Mouse (Mus musculus) hindbrain, embryonic 16.5 days (tissue): ENCODE data around the gene Ap3m1. TPM values are rescaled to one million over a fixed set of nuclear protein-coding genes. Genes with fewer than 3 reads are reported as not detected.
"Not testable (repeated sequence)": the region's sequence is repeated elsewhere in the genome, so short reads cannot be mapped to it uniquely, and the experiment has no call there.

Source experiments
- ATAC-seq: fragments of 200-750 bp; cut with Nextera tagmentation; 2 replicates; pipeline ENCODE4 v1.8.0; 2017; ENCODE audit warnings: moderate TSS enrichment, moderate library complexity
- H3K27ac ChIP-seq: fragments of 300-500 bp; sonication (generic); 2 replicates; pipeline ENCODE4 v1.5.1; 2014; ENCODE audit warnings: low read depth, mild to moderate bottlenecking, control low read depth, low read length, moderate library complexity
- H3K27me3 ChIP-seq: fragments of 300-500 bp; sonication (generic); replicated peaks from 2 replicates; pipeline ENCODE4 v1.6.1; 2014; ENCODE audit warnings: low read length; ENCODE audit not compliant: control insufficient read depth, insufficient read depth
- H3K36me3 ChIP-seq: fragments of 300-500 bp; sonication (generic); 2 replicates; pipeline ENCODE4 v1.6.1; 2014; ENCODE audit warnings: mild to moderate bottlenecking, low read length, moderate library complexity, mixed read lengths; ENCODE audit not compliant: control insufficient read depth, insufficient read depth
- H3K4me1 ChIP-seq: fragments of 300-500 bp; sonication (generic); 2 replicates; pipeline ENCODE4 v1.6.1; 2014; ENCODE audit warnings: low read depth, low read length; ENCODE audit not compliant: control insufficient read depth, insufficient read depth
- H3K4me2 ChIP-seq: fragments of 300-500 bp; sonication (generic); 2 replicates; pipeline ENCODE4 v1.6.1; 2014; ENCODE audit warnings: mild to moderate bottlenecking, low read length, control low read depth, moderate library complexity
- H3K4me3 ChIP-seq: fragments of 300-500 bp; sonication (generic); 2 replicates; pipeline ENCODE4 v1.5.1; 2014; ENCODE audit warnings: mild to moderate bottlenecking, low read length, control low read depth, moderate library complexity
- H3K9ac ChIP-seq: fragments of 300-500 bp; sonication (generic); 2 replicates; pipeline ENCODE4 v1.6.1; 2014; ENCODE audit warnings: low read depth, mild to moderate bottlenecking, control low read depth, low read length, moderate library complexity
- H3K9me3 ChIP-seq: fragments of 300-500 bp; sonication (generic); 2 replicates; pipeline ENCODE4 v1.6.1; 2014; ENCODE audit warnings: mild to moderate bottlenecking, low read length, moderate library complexity; ENCODE audit not compliant: control insufficient read depth
- WGBS: fragments of 180-500 bp; shearing (Covaris S2); extraction: QIAGEN DNeasy Blood & Tissue Kit; methylation state at CpG from one replicate; pipeline ENCODE4 v1.1.7; 2014; 5-methylcytosine and 5-hydroxymethylcytosine counted together
- polyA plus RNA-seq: library from polyadenylated mRNA; unstranded; fragments of >200 nt; fragmentation: Nextera tagmentation; extraction: Ambion mirVana; gene quantifications from 2 replicates; pipeline ENCODE4 v1.2.1, GENCODE M21; 2015

Gene Ap3m1
- 76.1 and 76.4 TPM in 2 replicates for polyA plus RNA-seq

- H3K4me2 ChIP-seq: peak within 1 kb of the TSS; percentile 91
- WGBS: 0% methylated on average over 46 of the region's 48 CpGs
- H3K9me3 ChIP-seq: no peaks in the 10 kb centered on the region
- peak within 1 kb of the TSS; percentile 86 for H3K27ac ChIP-seq
- H3K4me1 ChIP-seq: peaks cover 9% of the 10 kb centered on the region
- H3K4me3 ChIP-seq: peak within 1 kb of the TSS; percentile 74
- H3K36me3 ChIP-seq: no peaks in the 10 kb centered on the region
- no peaks in the 10 kb centered on the region for H3K27me3 ChIP-seq
- peak; percentile 99 for ATAC-seq
- peak within 1 kb of the TSS; percentile 85 for H3K9ac ChIP-seq
Measured at GRCm38 (mm10) chr14:21052112-21052780, at the start of gene Ap3m1, which contains the start of gene Adk. TSS of gene Ap3m1 (minus strand) at chr14:21052508. TSS of gene Adk (plus strand) at chr14:21052574.

GRCm38 (mm10) chr14:21101562-21101961 is 49.3 kb upstream of the Ap3m1 start:
- no peak overlapping the region for H3K9ac ChIP-seq
- WGBS: 54% methylated on average over 7 of the region's 7 CpGs
- H3K4me2 ChIP-seq: no peak overlapping the region
- ATAC-seq: no peak
- no peaks in the 10 kb centered on the region for H3K4me1 ChIP-seq
- no peaks in the 10 kb centered on the region for H3K27me3 ChIP-seq
- no peak overlapping the region for H3K4me3 ChIP-seq
- H3K9me3 ChIP-seq: no peaks in the 10 kb centered on the region
- no peak overlapping the region for H3K27ac ChIP-seq
- H3K36me3 ChIP-seq: no peaks in the 10 kb centered on the region

DNA sequence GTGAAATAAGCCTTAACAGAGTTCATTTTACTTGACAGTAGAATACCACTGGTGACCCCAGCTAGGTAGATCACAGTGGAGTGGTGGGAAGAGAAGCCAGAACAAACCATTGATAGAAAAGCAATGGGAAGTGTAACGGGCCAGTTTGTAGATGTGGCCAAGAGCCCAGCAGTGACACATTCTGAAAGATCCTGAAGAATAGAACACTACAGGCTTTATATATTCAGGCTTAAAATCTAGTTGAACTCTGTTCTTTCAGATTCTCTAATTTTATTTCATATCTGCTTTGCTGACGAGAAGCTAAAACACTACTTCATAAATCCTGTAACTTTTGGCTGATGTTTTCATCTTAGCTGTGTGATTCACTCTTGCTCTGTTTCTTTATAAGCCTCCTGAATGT is 48.6 kb upstream of the Ap3m1 start:
- no peaks in the 10 kb centered on the region for H3K4me1 ChIP-seq
- no peaks in the 10 kb centered on the region for H3K9me3 ChIP-seq
- no peak overlapping the region for H3K4me2 ChIP-seq
- 85% methylated on average over 2 of the region's 2 CpGs for WGBS
- H3K36me3 ChIP-seq: no peaks in the 10 kb centered on the region
- no peaks in the 10 kb centered on the region for H3K27me3 ChIP-seq
- no peak for ATAC-seq
- no peak overlapping the region for H3K27ac ChIP-seq
- no peak overlapping the region for H3K9ac ChIP-seq
- no peak overlapping the region for H3K4me3 ChIP-seq

DNA sequence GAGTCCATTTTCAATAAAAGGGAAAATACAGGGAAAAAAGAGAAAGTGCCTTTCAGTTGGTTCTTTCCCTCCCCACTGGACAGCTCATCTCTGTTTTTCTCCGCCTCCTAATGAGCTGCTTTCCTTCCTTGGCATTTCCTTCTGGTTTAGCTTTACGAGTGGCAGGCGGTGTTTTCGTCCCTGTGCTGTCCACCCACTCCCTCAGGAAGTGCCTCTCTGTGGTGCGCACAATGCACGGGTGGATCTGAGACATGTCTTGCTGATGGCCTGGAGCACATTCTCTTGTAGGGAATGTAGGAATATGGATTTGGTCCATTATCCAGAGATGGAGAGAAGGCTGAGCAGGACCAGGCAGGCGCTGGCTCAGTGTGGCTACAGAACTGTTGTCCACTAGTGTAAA is 47.1 kb upstream of the Ap3m1 start:
- ATAC-seq: no peak
- H3K27me3 ChIP-seq: no peaks in the 10 kb centered on the region
- no peak overlapping the region for H3K27ac ChIP-seq
- 83% methylated on average over 7 of the region's 7 CpGs for WGBS
- H3K9ac ChIP-seq: no peak overlapping the region
- H3K4me1 ChIP-seq: no peaks in the 10 kb centered on the region
- no peaks in the 10 kb centered on the region for H3K36me3 ChIP-seq
- H3K9me3 ChIP-seq: no peaks in the 10 kb centered on the region
- H3K4me3 ChIP-seq: no peak overlapping the region
- H3K4me2 ChIP-seq: no peak overlapping the region

DNA sequence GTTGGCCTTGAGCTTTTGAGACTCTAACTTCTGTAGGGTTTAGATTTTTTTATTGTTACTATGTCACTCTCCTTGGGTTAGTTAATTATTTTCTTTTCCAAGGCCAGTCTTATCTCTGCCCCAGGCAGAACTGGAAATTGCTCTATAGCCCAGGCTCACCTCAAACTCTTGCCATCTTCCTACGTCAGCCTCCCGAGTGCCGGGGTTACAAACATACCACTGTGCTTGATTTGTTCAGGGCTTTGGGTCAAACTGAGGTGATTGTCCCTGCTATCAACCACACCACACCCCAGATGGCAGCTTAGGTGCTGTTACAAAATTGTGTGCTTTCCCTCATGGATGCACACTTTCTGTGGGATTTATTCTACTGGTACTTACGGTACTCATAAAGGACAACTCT is 44.4 kb upstream of the Ap3m1 start:
- Histone ChIP-seq H3K9ac (no peak overlapping the region), H3K4me2 (no peak overlapping the region), H3K36me3 (0 out of 2 replicates have a peak, but pooled peaks cover 2% of the 10 kb centered on the region), H3K4me3 (no peak overlapping the region), H3K4me1 (no peaks in the 10 kb centered on the region), H3K27me3 (no peaks in the 10 kb centered on the region), H3K9me3 (no peaks in the 10 kb centered on the region), H3K27ac (no peak overlapping the region)
- 87% methylated on average over 4 of the region's 4 CpGs for WGBS
- no peak for ATAC-seq

GRCm38 (mm10) chr14:21096279-21096678 is 44.0 kb upstream of the Ap3m1 start:
- H3K36me3 ChIP-seq: 0 out of 2 replicates have a peak, but pooled peaks cover 2% of the 10 kb centered on the region
- H3K27ac ChIP-seq: no peak overlapping the region
- no peak overlapping the region for H3K9ac ChIP-seq
- no peaks in the 10 kb centered on the region for H3K4me1 ChIP-seq
- ATAC-seq: no peak
- H3K4me3 ChIP-seq: no peak overlapping the region
- no peaks in the 10 kb centered on the region for H3K27me3 ChIP-seq
- H3K9me3 ChIP-seq: no peaks in the 10 kb centered on the region
- no peak overlapping the region for H3K4me2 ChIP-seq

DNA sequence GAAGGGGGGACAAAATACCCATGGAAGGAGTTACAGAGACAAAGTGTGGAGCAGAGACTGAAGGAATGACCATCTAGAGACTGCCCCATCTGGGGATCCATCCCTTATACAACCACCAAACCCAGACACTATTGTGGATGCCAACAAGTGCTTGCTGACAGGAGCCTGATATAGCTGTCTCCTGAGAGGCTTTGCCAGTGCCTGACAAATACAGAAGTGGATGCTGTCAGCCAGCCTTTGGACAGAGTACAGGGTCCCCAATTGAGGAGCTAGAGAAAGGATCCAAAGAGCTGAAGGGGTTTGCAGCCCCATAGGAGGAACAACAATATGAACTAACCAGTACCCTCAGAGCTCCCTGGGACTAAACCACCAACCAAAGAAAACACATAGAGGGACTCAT is 41.9 kb upstream of the Ap3m1 start:
- H3K9me3 ChIP-seq, H3K27ac ChIP-seq, ATAC-seq, H3K27me3 ChIP-seq, H3K36me3 ChIP-seq, H3K4me2 ChIP-seq, H3K9ac ChIP-seq, H3K4me1 ChIP-seq, H3K4me3 ChIP-seq: not testable (repeated sequence)

DNA sequence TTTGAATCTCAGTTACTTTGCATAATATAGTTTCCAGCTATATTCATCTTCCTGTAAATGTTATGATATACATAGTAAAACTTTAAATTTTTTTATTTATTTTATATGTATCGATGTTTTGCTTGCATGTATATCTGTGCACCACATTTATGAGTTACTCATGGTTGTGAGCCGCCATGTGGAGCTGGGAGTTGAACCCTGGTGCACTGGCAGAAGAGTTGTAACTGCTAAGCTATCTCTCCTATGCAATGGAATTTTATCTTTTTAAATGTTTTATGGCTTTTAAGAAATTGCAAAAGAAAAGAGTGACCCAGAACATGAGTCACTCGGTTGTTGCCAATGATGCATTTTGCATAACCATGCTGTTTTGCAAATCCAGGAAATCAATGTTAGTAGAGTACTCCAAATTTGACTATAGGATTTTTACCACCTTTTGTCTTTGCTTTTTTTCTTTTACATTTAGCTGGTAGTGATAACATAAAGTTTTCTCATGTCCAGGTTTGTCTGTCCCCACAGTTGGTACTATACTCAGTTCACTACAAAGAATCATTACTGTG is 38.7 kb upstream of the Ap3m1 start:
- no peak overlapping the region for H3K9ac ChIP-seq
- H3K27ac ChIP-seq: no peak overlapping the region
- H3K36me3 ChIP-seq: 0 out of 2 replicates have a peak, but pooled peaks cover 2% of the 10 kb centered on the region
- H3K4me2 ChIP-seq: no peak overlapping the region
- H3K4me3 ChIP-seq: no peak overlapping the region
- ATAC-seq: no peak
- WGBS: 95% methylated on average over 3 of the region's 3 CpGs
- H3K9me3 ChIP-seq: no peaks in the 10 kb centered on the region
- no peaks in the 10 kb centered on the region for H3K4me1 ChIP-seq
- no peaks in the 10 kb centered on the region for H3K27me3 ChIP-seq

GRCm38 (mm10) chr14:21090400-21090799 is 38.1 kb upstream of the Ap3m1 start:
- ATAC-seq: no peak
- Histone ChIP-seq H3K27me3 (no peaks in the 10 kb centered on the region), H3K9ac (no peak overlapping the region), H3K36me3 (0 out of 2 replicates have a peak, but pooled peaks cover 2% of the 10 kb centered on the region), H3K4me2 (no peak overlapping the region), H3K9me3 (no peaks in the 10 kb centered on the region), H3K4me1 (no peaks in the 10 kb centered on the region), H3K27ac (no peak overlapping the region), H3K4me3 (no peak overlapping the region)
- 84% methylated on average over 3 of the region's 3 CpGs for WGBS
